Mouse (Mus musculus) embryonic fibroblast, embryonic 13.5 days (primary cell): ENCODE data around the gene Clptm1. TPM values are rescaled to one million over a fixed set of nuclear protein-coding genes. Genes with fewer than 3 reads are reported as not detected.

ENCODE experiments used
- H3K27ac ChIP-seq: 2 replicates; pipeline ENCODE4 v1.5.1; 2012; ENCODE audit warnings: low read length, control low read depth, inconsistent platforms; ENCODE audit not compliant: insufficient read depth
- H3K4me1 ChIP-seq: 2 replicates; pipeline ENCODE4 v1.6.1; 2011; ENCODE audit warnings: low read length; ENCODE audit not compliant: control insufficient read depth, insufficient read depth
- H3K4me3 ChIP-seq: 2 replicates; pipeline ENCODE4 v1.5.1; 2011; ENCODE audit warnings: mild to moderate bottlenecking, control low read depth, low read length; ENCODE audit not compliant: insufficient read depth
- CTCF ChIP-seq: IDR thresholded peaks from 2 replicates; pipeline ENCODE4 v1.5.1; 2011; ENCODE audit warnings: mild to moderate bottlenecking, control low read depth, low read length, moderate library complexity, borderline replicate concordance; ENCODE audit not compliant: insufficient read depth
- POLR2A ChIP-seq: IDR thresholded peaks from 2 replicates; pipeline ENCODE4 v1.6.1; 2011; ENCODE audit warnings: low read depth, mild to moderate bottlenecking, control low read depth, low read length, moderate library complexity
- polyA plus RNA-seq: library from polyadenylated mRNA; stranded (reverse); fragments of >200 nt; gene quantifications from 2 replicates; pipeline ENCODE4 v1.2.4, GENCODE M21; 2011; ENCODE audit warnings: low read depth; ENCODE audit not compliant: missing spikeins, insufficient read length

Clptm1 gene
- polyA plus RNA-seq, 1 experiment: 124 TPM

- TF ChIP-seq POLR2A (no peak), CTCF (no peak)
- H3K27ac ChIP-seq: no peak overlapping the region
- H3K4me1 ChIP-seq: no peaks in the 10 kb centered on the region
- H3K4me3 ChIP-seq: no peak overlapping the region
Observed at GRCm38 (mm10) chr7:19633197-19633596, 31.6 kb downstream of the Clptm1 start.

- TF ChIP-seq CTCF (no peak), POLR2A (no peak)
- Histone ChIP-seq H3K4me1 (no peaks in the 10 kb centered on the region), H3K27ac (no peak overlapping the region), H3K4me3 (no peak overlapping the region)
Observed at GRCm38 (mm10) chr7:19632720-19633119, 32.1 kb downstream of the Clptm1 start.

- no peak overlapping the region for H3K27ac ChIP-seq
- no peaks in the 10 kb centered on the region for H3K4me1 ChIP-seq
- no peak overlapping the region for H3K4me3 ChIP-seq
- TF ChIP-seq POLR2A: no peak
- no peak for TF ChIP-seq CTCF
Observed at GRCm38 (mm10) chr7:19632275-19632674, 32.6 kb downstream of the Clptm1 start.

GRCm38 (mm10) chr7:19629361-19629734 lies 35.5 kb downstream of the Clptm1 start, which contains the start of gene Relb:
Gene Relb, minus strand, starts transcription at chr7:19629438.
- TF ChIP-seq CTCF (no peak), POLR2A (peak; percentile 68)

GRCm38 (mm10) chr7:19628536-19629360 lies 36.1 kb downstream of the Clptm1 start:
- TF ChIP-seq POLR2A: peak; percentile 53
- TF ChIP-seq CTCF: no peak
- Histone ChIP-seq H3K4me1 (no peaks in the 10 kb centered on the region), H3K4me3 (peak overlapping the region; percentile 62), H3K27ac (peak overlapping the region; percentile 80)

More at GRCm38 (mm10) chr7:19629361-19629734, 35.5 kb downstream of the Clptm1 start, which contains the start of gene Relb:
- H3K4me1 ChIP-seq: no peaks in the 10 kb centered on the region
- peak within 1 kb of the TSS; percentile 62 for H3K4me3 ChIP-seq
- peak within 1 kb of the TSS; percentile 80 for H3K27ac ChIP-seq

GRCm38 (mm10) chr7:19628192-19628535 lies 36.7 kb downstream of the Clptm1 start:
- H3K4me3 ChIP-seq: peak overlapping the region; percentile 36
- 0 out of 2 replicates have a peak overlapping the region, but pooled peaks have one; percentile 28 for H3K27ac ChIP-seq
- TF ChIP-seq POLR2A (peak; percentile 64), CTCF (no peak)

GRCm38 (mm10) chr7:19627721-19628120 lies 37.1 kb downstream of the Clptm1 start:
- peak overlapping the region; percentile 36; the same call in 1 of the 2 replicates for H3K4me3 ChIP-seq
- 0 out of 2 replicates have a peak overlapping the region, but pooled peaks have one; percentile 28 for H3K27ac ChIP-seq
- H3K4me1 ChIP-seq: no peaks in the 10 kb centered on the region
- TF ChIP-seq CTCF: no peak

More at GRCm38 (mm10) chr7:19628192-19628535, 36.7 kb downstream of the Clptm1 start:
- no peaks in the 10 kb centered on the region for H3K4me1 ChIP-seq

GRCm38 (mm10) chr7:19623433-19623832 lies 41.4 kb downstream of the Clptm1 start:
- H3K4me3 ChIP-seq: no peak overlapping the region
- H3K27ac ChIP-seq: no peak overlapping the region
- H3K4me1 ChIP-seq: no peaks in the 10 kb centered on the region
- TF ChIP-seq POLR2A (no peak), CTCF (no peak)

- no peaks in the 10 kb centered on the region for H3K4me1 ChIP-seq
- no peak overlapping the region for H3K4me3 ChIP-seq
- H3K27ac ChIP-seq: no peak overlapping the region
- TF ChIP-seq CTCF (no peak), POLR2A (no peak)
Observed at GRCm38 (mm10) chr7:19622241-19622640, 42.6 kb downstream of the Clptm1 start.

GRCm38 (mm10) chr7:19620811-19621210 lies 44.0 kb downstream of the Clptm1 start:
- H3K27ac ChIP-seq: no peak overlapping the region
- no peak overlapping the region for H3K4me3 ChIP-seq
- TF ChIP-seq CTCF: no peak
- TF ChIP-seq POLR2A: no peak
- H3K4me1 ChIP-seq: no peaks in the 10 kb centered on the region
